Mouse (Mus musculus) spleen, postnatal 4 days (tissue): ENCODE measurements around the gene Ccdc152.
"Not testable (repeated sequence)": the region's sequence is repeated elsewhere in the genome, so short reads cannot be mapped to it uniquely, and the experiment has no call there.

Experiments
- DNase-seq, 2 experiments: peaks; one replicate each; pipeline ENCODE4 v3.0.0; 2022; ENCODE audit warnings: low spot score in 2 of 2

Gene Ccdc152

DNA sequence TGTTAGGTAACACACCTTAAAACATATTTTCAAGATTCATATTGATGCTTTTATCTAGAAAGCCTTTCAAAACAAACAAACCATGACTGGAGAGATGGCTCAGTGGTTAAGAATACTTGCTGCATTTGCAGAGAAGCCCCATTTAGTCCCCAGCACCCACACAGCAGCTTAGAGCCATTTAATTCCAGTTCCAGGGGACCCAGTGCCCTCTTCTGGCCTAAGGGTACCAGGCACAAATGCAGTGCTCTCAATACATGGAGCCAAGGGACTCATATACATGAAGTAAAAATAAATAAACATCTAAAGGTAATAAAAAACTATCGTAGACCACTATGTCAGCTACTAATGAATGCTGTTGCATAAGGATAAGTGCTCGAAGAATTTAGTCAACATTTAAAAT is 25.9 kb downstream of the Ccdc152 start:
- DNase-seq = no peak

DNA sequence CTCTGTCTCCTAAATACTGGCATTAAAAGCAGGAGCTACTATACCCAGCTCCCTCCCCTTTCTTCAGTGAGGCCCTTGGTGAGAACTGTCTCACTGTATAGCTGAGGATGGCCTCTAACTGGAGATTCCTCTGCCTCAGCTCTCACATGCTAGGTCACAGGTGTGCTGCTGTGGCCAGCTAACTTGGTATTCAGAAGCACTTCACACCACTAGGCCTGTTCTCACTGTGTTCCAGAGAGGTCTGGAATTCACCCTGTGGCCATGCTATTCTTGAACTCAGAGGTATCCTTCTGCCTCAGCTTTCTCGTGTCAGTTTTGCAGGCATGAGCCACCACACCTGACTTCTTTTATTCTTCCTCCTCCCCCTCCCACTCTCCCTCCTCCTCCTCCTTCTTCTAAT is 30.1 kb downstream of the Ccdc152 start:
- no peak for DNase-seq

- no peak for DNase-seq
Observed at GRCm38 (mm10) chr15:3271216-3271615, 32.1 kb downstream of the Ccdc152 start.

- DNase-seq = peak; percentile 58 to 79
Observed at GRCm38 (mm10) chr15:3270646-3271077, 32.7 kb downstream of the Ccdc152 start.

GRCm38 (mm10) chr15:3269996-3270645 is 33.2 kb downstream of the Ccdc152 start:
- DNase-seq = no peak

- DNase-seq = no peak
Observed at GRCm38 (mm10) chr15:3269496-3269895, 33.8 kb downstream of the Ccdc152 start.

DNA sequence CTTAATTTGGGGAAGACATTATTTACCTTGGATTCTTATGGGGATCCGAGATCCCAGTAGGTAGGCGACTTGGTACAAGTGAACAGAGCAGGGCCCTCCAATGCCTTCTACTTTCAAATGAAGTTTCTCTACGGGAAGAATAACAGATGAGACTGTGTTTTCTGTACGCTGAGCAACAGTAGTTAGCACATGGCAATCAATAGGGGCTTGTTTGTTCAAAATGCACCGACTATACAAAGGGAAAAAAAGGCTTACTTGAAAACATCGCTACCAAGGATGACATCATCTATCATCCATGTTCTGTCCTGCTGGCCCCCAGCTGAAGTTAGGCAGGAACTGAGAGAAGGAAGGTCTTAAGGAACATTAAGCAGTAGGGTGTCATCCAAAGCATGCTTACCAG is 35.1 kb downstream of the Ccdc152 start, which contains the start of gene Selenop:
TSS of gene Selenop (plus strand) at position 301 of the 400 bp plus-strand sequence.
- DNase-seq = no peak

- DNase-seq = no peak
Observed at GRCm38 (mm10) chr15:3264828-3265227, 38.5 kb downstream of the Ccdc152 start.

- no peak for DNase-seq
Observed at GRCm38 (mm10) chr15:3264293-3264692, 39.0 kb downstream of the Ccdc152 start.

GRCm38 (mm10) chr15:3262883-3263282 is 40.4 kb downstream of the Ccdc152 start:
- no peak for DNase-seq

GRCm38 (mm10) chr15:3260309-3260708 is 43.0 kb downstream of the Ccdc152 start:
- no peak for DNase-seq

GRCm38 (mm10) chr15:3259025-3259424 is 44.3 kb downstream of the Ccdc152 start:
- DNase-seq = no peak

DNA sequence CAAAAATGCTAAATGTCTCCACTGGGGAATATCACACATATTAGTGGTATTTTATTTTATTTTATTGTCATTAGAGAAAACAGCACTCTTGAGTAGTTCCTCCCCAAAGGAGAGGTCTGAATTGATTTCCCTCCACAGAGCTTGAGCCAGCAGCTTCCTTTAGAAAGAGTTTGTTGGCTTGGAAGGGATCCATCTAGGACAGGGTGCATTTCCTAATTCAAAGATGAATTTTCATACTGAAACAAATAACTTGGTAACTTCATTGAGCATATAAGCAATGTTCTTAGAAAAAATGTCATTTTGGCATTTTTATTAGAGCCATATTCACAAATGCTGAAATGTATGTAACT is 51.6 kb downstream of the Ccdc152 start:
- DNase-seq = no peak

DNA sequence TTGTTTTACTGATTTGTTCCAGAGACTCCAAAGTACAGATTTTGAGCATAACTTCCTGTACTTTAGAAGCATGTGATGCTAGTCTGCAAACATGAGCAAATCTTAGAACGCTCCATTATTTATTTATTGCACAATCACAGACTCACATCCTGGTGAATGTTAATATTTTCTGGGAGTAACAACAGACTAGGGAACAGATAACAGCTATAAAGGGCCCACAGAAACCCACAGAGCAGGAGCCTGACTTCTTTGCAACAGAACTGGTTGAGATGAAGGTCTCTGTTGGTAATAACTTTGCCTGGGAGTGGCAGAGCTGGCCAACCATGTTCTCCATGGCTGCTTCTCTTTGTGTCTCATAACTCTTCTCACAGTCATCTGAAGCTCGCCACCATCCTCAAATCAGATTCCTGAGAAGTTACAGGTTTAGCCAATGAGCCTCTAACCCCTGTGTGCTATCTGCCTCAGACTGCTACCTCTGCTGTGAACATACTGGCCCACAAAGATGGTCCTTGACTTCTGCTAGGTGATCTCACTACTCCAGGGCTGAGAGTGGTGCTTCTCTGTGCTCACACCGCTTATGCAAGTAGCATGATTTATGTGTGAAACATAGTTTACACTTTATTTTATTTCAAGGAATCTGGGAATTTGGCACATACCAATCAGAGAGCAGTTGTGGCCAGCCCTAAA is 52.2 kb downstream of the Ccdc152 start:
- DNase-seq = no peak

DNA sequence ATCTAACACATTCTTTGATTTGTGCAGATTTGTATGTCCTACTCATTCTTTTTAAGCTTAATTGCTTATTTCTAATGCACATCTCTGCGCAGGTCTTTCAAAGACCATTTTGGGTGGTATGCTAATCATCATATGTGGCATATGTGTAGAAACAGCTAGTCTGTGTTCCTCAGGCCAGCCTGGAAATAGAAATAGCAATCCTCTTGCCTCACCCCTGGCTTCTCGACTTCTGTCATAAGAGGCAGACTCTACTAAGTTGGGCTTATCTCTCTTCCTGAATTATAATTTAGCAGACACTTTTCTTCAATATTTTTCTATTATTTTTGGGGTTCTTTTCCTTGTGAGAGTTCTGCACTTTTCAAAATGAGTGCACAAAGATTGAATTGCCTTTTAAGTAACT is 52.7 kb downstream of the Ccdc152 start:
- no peak for DNase-seq

- not testable (repeated sequence) for DNase-seq
Observed at GRCm38 (mm10) chr15:3245036-3245435, 58.3 kb downstream of the Ccdc152 start.

DNA sequence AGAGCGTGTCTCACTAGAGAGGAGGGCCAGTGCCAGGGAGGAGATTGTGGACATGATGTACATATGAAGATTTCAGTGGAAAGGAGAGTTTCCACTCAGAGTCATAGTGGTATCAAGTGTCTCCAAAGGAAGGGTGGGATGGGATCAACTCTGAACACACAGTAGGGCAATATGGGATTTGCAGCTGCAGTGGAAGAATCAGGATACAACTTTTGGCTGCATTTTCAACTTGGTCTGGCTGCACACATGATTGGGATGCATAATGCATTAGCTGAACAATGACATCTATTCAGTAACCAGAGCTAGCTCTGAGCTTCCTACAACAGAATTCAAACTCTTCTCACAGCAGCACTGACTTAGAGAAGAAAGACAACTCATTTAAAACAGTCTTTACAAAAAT is 65.4 kb downstream of the Ccdc152 start:
- DNase-seq = no peak

- DNase-seq = no peak
Observed at GRCm38 (mm10) chr15:3236338-3236737, 67.0 kb downstream of the Ccdc152 start.

- DNase-seq = no peak
Observed at GRCm38 (mm10) chr15:3233837-3234551, 69.3 kb downstream of the Ccdc152 start.

GRCm38 (mm10) chr15:3232168-3232835 is 71.0 kb downstream of the Ccdc152 start:
- no peak for DNase-seq

DNA sequence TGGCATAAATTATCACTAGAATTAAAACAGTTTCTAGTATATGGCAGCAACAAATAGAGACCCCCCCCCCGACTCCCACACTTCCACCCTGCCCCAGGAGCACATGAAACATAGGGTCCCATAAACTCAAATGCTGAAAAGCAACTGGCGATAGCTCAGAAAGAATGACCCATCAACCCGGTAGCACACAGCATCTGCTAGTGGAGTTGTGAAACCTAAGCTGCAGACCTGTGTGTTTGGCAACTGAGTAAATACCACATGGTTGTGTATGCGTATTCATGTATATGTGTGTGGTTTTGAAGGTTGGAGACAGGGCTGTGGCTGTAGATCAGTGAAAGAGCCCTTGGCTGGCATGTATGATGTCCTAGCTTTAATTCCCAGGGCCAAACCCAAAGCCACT is 72.3 kb downstream of the Ccdc152 start:
- no peak for DNase-seq
